Mouse (Mus musculus) lung, adult 2 months (tissue): Measurements from ENCODE around the gene Aifm2.

Experiments used
- CTCF ChIP-seq: fragments of 200-500 bp; IDR thresholded peaks from 2 replicates; pipeline ENCODE4 v1.5.1; 2011; ENCODE audit warnings: mild to moderate bottlenecking, low read length, control low read depth; ENCODE audit not compliant: insufficient read depth
- POLR2A ChIP-seq: fragments of 200-500 bp; IDR thresholded peaks from 2 replicates; pipeline ENCODE4 v1.6.1; 2011; ENCODE audit warnings: low read depth, mild to moderate bottlenecking, control low read depth, low read length, borderline replicate concordance; ENCODE audit errors: extremely low read depth

- TF ChIP-seq POLR2A: peak; percentile 92
- TF ChIP-seq CTCF: no peak
Observed at GRCm38 (mm10) chr10:61680015-61680913, 34.8 kb upstream of the Aifm2 start, which contains the start of gene Sar1a.
